Mouse (Mus musculus) fat pad, adult 2 months (tissue): ENCODE measurements around the gene Cmah.

Source experiments
- DNase-seq: peaks from one replicate; pipeline ENCODE4 v3.0.0-alpha.2; 2011; ENCODE audit warnings: low read depth, low spot score; ENCODE audit errors: extremely low read depth

The Cmah gene

GRCm38 (mm10) chr13:24479516-24479915 is 152.3 kb downstream of the Cmah start:
- no peak for DNase-seq

GRCm38 (mm10) chr13:24480824-24481223 is 153.6 kb downstream of the Cmah start:
- DNase-seq, result no peak

- peak; percentile 13 for DNase-seq
These were observed 154.6 kb downstream of the Cmah start for GRCm38 (mm10) chr13:24481615-24482295.

- DNase-seq, result no peak
These were observed 156.5 kb downstream of the Cmah start for GRCm38 (mm10) chr13:24483691-24484090.

GRCm38 (mm10) chr13:24484811-24485210 is 157.6 kb downstream of the Cmah start:
- DNase-seq, result no peak

- DNase-seq, result no peak
These were observed 158.8 kb downstream of the Cmah start for GRCm38 (mm10) chr13:24485964-24486363.

- no peak for DNase-seq
These were observed 159.2 kb downstream of the Cmah start for GRCm38 (mm10) chr13:24486403-24486802.

GRCm38 (mm10) chr13:24487061-24487460 is 159.9 kb downstream of the Cmah start:
- DNase-seq, result no peak

GRCm38 (mm10) chr13:24487546-24487945 is 160.3 kb downstream of the Cmah start:
- DNase-seq, result no peak

GRCm38 (mm10) chr13:24488526-24489070 is 161.4 kb downstream of the Cmah start:
- DNase-seq, result no peak

- no peak for DNase-seq
These were observed 162.3 kb downstream of the Cmah start for GRCm38 (mm10) chr13:24489515-24489914.

GRCm38 (mm10) chr13:24490041-24490440 is 162.8 kb downstream of the Cmah start:
- DNase-seq, result no peak

GRCm38 (mm10) chr13:24491101-24491500 is 163.9 kb downstream of the Cmah start:
- DNase-seq, result peak; percentile 31

GRCm38 (mm10) chr13:24493784-24494183 is 166.6 kb downstream of the Cmah start:
- no peak for DNase-seq

- no peak for DNase-seq
These were observed 169.1 kb downstream of the Cmah start for GRCm38 (mm10) chr13:24496353-24496752.

GRCm38 (mm10) chr13:24497001-24497400 is 169.8 kb downstream of the Cmah start:
- no peak for DNase-seq

- no peak for DNase-seq
These were observed 171.1 kb downstream of the Cmah start for GRCm38 (mm10) chr13:24498342-24498741.

GRCm38 (mm10) chr13:24499505-24499904 is 172.3 kb downstream of the Cmah start:
- DNase-seq, result no peak

GRCm38 (mm10) chr13:24501179-24501905 is 174.1 kb downstream of the Cmah start:
- no peak for DNase-seq

GRCm38 (mm10) chr13:24501919-24502318 is 174.7 kb downstream of the Cmah start:
- DNase-seq, result no peak

- no peak for DNase-seq
These were observed 178.6 kb downstream of the Cmah start for GRCm38 (mm10) chr13:24505812-24506211.

GRCm38 (mm10) chr13:24507156-24507555 is 180.0 kb downstream of the Cmah start:
- DNase-seq, result no peak
